Mouse (Mus musculus): ENCODE measurements around the gene Tbce. TPM values are rescaled to one million over a fixed set of nuclear protein-coding genes. Genes with fewer than 3 reads are reported as not detected.

Gene Tbce
- total RNA-seq (2023) = 94.1 to 102 TPM (median 96.6 TPM) in 4 replicates

GRCm38 (mm10) chr13:14039292-14039965, at the start of gene Tbce:
Tbce (minus strand) TSS chr13:14039638.

GRCm38 (mm10) chr13:14063013-14063941, 23.8 kb upstream of the Tbce start, which contains the start of the genes Arid4b and Ggps1:
Arid4b (plus strand) TSS chr13:14063232.
Ggps1 (minus strand) TSS chr13:14063488.

GRCm38 (mm10) chr13:13953874-13954832, 85.3 kb downstream of the Tbce start, which contains the start of gene B3galnt2:
B3galnt2 (plus strand) TSS chr13:13954469.

Other genes with a start within 250 kb of the Tbce start
- gene B3galnt2, start 85.2 kb downstream of the Tbce start, total RNA-seq (2023) = 19.4 to 23.2 TPM (median 21.9 TPM) in 4 replicates
- gene Arid4b, start 23.6 kb upstream of the Tbce start, total RNA-seq (2023) = 131 to 139 TPM (median 136 TPM) in 4 replicates
- gene Ggps1, start 23.9 kb upstream of the Tbce start, total RNA-seq (2023) = 38.3 to 58.4 TPM (median 54.3 TPM) in 4 replicates

All from B cell, adult 62 days (primary cell).